In genomic region chr3:87816646-87817093, GRCm38 (mm10) we compare ENCODE assay signal across 1 mouse cellular context.
TF ChIP-seq lines count a peak whose summit lies in the region.

No protein-coding gene starts in this region.

TF ChIP-seq in CH12.LX, 34 proteins besides CTCF, POLR2A, EP300 and RAD21:
- TF ChIP-seq BHLHE40 (IDR thresholded peaks at IDR 0.05; ENCODE audit: low read depth, low read length) (peak; percentile 14; the same call in 1 of the 2 replicates), ZC3H11A (IDR thresholded peaks at IDR 0.05; ENCODE audit: low read depth, low read length) (peak; percentile 67), SMC3 (IDR thresholded peaks at IDR 0.05; ENCODE audit: low read depth, low read length) (peak; percentile 93), TBP (conservative IDR thresholded peaks at IDR 0.05; ENCODE audit: low read depth, low read length) (no peak), NELFE (IDR thresholded peaks at IDR 0.05; ENCODE audit: low read depth, low read length) (no peak)
TF ChIP-seq in CH12.LX: peak in this region for 3.
